Mouse (Mus musculus) cerebellum, adult (tissue): ENCODE results near the gene Entpd1.

Experiments used
- ATAC-seq: cut with Nextera tagmentation; 2 replicates; pipeline ENCODE4 v1.9.2; 2017; ENCODE audit warnings: mild to moderate bottlenecking, moderate library complexity, mixed read lengths; ENCODE audit not compliant: insufficient number of reproducible peaks, low FRiP score, low TSS enrichment

Entpd1 gene

GRCm38 (mm10) chr19:40719439-40720105, 107.4 kb downstream of the Entpd1 start:
- ATAC-seq = no peak

DNA sequence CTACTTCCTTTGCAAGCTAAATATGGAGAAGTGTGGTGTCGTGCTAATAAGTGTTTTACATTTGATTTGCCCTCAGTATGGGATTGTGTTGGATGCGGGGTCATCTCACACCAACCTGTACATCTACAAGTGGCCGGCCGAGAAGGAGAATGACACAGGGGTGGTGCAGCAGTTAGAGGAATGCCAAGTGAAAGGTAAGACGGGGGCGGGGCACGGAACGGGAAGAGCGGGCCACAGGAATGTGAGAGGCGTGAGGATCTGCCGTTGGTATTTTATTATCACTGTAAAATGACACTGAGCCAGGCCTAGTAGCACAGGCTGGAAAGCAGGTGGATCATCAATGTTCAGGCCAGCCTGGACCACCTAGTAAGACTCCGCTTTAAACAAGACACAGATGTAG, 108.2 kb downstream of the Entpd1 start:
- ATAC-seq = no peak

GRCm38 (mm10) chr19:40722137-40723038, 110.2 kb downstream of the Entpd1 start:
- ATAC-seq = peak; percentile 51; the same call in 1 of the 2 replicates

DNA sequence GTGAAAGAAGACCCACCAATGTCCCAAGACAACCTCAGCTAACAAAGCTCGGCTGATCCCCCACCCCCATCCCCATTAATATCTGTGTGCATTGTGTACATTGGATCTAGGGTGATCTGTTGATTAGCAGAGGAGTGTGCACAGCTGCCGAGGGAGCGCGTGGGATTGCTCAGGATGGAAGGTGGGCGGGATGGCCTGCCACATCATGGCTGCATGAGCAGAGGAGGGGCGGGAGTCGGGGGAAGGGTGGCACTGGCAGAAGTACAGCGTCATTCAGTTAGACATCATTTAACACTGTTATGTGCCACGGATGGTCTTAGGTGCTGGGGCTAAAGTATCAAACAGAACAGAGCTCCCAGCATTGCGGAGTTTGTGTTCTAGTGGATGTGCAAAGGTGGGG, 111.3 kb downstream of the Entpd1 start:
- no peak for ATAC-seq

DNA sequence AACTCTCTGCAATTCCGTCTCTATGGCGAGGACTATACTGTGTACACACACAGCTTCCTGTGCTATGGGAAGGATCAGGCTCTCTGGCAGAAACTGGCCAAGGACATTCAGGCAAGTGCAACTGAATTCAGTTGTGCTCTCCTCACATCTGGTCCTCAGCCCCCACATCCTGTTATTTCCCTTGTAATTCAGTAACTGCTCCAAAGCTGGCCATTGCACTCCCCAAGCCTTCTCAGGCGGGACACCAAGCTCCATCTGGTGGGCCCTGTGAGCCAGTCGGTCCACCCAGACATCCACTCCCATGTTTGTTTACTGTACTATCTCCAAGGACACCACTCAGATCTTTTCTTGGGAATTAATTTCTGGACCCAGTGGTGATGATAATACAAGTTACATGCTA, 114.0 kb downstream of the Entpd1 start:
- no peak for ATAC-seq

DNA sequence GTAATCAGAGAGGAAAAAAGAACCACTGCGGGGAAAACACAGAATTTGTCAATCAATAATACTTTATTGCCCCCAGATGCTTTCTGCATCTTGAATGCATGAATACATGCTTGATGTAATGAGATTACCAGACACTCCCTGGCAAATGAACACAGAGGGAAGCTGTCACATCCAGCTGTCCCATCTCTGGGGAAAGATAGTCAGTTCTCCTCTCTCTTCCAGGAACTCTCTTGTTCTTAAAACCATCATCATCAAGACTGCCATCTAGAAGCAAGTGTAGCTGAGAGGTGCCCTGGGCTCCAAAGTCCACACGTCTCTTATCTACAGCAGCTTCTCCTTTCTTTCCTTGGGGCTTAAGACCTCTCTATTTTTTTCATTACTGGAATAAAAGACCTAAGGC, 114.4 kb downstream of the Entpd1 start:
- no peak for ATAC-seq

DNA sequence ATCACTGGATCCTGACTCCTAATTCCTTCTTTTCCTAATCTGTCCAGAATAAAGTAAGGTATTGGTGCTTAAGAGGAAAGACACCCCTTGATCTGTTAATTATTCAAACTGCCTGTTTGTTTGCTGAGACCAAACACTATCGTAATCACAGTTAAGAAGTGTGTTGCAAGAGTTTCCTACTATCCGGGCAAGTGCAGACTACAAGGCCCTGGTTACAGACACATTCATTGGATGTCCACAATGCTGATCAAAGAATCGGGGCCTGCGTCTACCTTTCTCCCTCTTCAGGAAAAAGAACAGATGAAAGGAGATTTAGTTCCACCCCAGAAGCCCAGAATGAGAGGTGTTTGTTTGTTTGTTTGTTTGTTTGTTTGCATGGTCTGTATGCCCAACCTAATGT, 116.0 kb downstream of the Entpd1 start:
- ATAC-seq = no peak

DNA sequence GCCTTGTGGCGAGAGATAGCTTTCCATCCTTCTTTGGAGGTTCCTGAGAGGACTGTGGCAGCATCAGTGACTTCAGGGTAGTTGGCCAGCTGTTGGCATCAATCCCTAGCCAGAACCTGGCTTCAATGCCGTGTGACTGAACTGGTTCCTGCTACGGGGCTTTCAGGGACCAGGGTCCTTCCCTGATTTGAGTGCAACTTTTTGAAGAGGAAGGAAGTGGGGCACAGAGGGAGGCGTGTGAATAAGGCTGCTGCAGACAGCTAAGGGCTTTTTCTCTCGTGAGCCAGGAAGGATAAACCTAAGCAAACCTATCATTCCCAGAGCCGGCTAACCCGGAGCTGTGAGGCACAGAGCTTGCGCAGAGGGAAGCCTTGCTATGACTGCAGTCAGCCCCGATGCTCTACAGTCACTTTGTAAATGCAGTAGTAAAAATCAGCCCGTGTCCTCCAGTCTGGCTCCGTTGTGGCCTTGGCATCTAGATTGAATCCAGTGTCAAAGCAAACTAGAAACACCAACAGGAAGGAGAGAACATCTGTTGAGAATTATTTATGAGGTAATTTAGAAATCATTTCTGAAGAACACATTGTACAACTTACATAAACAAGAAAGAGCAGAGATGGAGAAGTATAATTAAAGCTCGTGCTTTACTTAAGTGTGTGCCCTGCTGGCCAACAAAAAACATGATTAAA, 116.7 kb downstream of the Entpd1 start:
- ATAC-seq = no peak

DNA sequence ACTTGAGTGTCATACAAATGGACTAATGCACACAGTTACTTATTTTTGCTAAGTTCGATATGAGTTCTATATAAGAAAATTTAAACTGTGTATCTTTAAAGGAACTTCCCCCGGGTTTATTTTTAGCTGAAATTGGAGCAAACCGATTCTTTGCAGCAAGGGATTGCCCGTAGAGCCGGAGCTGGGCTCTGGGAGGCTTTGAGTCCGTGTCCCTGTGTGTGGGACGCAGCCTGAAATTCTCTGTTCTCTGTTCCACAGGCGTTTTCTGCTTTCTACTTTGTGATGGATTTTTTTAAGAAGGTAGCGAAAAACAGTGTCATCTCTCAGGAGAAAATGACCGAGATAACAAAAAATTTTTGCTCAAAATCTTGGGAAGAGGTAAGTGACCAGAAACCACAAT, 121.2 kb downstream of the Entpd1 start:
- no peak for ATAC-seq

GRCm38 (mm10) chr19:40733849-40734248, 121.7 kb downstream of the Entpd1 start:
- no peak for ATAC-seq

- peak; percentile 95 for ATAC-seq
These were observed 124.7 kb downstream of the Entpd1 start for GRCm38 (mm10) chr19:40736680-40737512.

GRCm38 (mm10) chr19:40737613-40738012, 125.4 kb downstream of the Entpd1 start:
- ATAC-seq = no peak

GRCm38 (mm10) chr19:40738683-40739324, 126.6 kb downstream of the Entpd1 start:
- ATAC-seq = no peak

GRCm38 (mm10) chr19:40746603-40747002, 134.4 kb downstream of the Entpd1 start:
- ATAC-seq = no peak

- no peak for ATAC-seq
These were observed 136.4 kb downstream of the Entpd1 start, which contains the start of gene Cc2d2b for GRCm38 (mm10) chr19:40748559-40748958. Gene Cc2d2b (plus strand): TSS chr19:40748753.

- ATAC-seq = no peak
These were observed 142.1 kb downstream of the Entpd1 start for GRCm38 (mm10) chr19:40754311-40754710.

DNA sequence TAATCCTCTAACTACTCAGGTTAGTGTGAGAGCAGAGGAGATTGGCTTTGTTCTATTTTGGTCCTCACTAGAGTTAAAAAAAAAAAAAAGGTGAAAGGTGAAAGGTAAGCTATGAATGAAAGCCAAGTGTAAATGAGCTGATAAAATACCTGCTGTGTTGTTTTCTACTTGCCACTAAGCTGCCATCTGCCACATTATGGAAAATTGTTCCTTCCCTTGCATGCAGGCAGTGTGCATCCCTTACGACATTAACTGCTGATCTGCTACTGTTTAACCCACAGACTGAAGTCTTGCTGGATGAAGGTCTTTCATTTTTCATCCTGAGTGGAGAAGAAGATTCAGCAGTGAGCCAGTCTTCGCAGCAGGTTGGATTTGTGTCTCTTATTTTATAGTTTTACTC, 147.9 kb downstream of the Entpd1 start:
- no peak for ATAC-seq

- no peak for ATAC-seq
These were observed 150.0 kb downstream of the Entpd1 start for GRCm38 (mm10) chr19:40762023-40762759.

- ATAC-seq = no peak
These were observed 155.0 kb downstream of the Entpd1 start for GRCm38 (mm10) chr19:40767189-40767588.
